Mouse (Mus musculus): ENCODE measurements around the gene Smurf2.
"Not testable (repeated sequence)": the region's sequence is repeated elsewhere in the genome, so short reads cannot be mapped to it uniquely, and the experiment has no call there.

Smurf2 gene

GRCm38 (mm10) chr11:106814601-106815320, 105.8 kb downstream of the Smurf2 start:
- DNase-seq (ENCODE audit: low read depth in 1 of 2, low spot score in 2 of 2) = no peak

- no peak for DNase-seq (ENCODE audit: low read depth in 1 of 2, low spot score in 2 of 2)
Measured at GRCm38 (mm10) chr11:106812410-106813136, 107.9 kb downstream of the Smurf2 start.

- not testable (repeated sequence) for DNase-seq (ENCODE audit: low read depth in 1 of 2, low spot score in 2 of 2)
Measured at GRCm38 (mm10) chr11:106807442-106807841, 113.1 kb downstream of the Smurf2 start.

GRCm38 (mm10) chr11:106802069-106802627, 118.4 kb downstream of the Smurf2 start:
- DNase-seq (ENCODE audit: low read depth in 1 of 2, low spot score in 2 of 2) = no peak

GRCm38 (mm10) chr11:106795679-106796078, 124.8 kb downstream of the Smurf2 start:
- DNase-seq (ENCODE audit: low read depth in 1 of 2, low spot score in 2 of 2) = no peak

- DNase-seq (ENCODE audit: low read depth in 1 of 2, low spot score in 2 of 2) = no peak
Measured at GRCm38 (mm10) chr11:106793846-106794245, 126.7 kb downstream of the Smurf2 start.

GRCm38 (mm10) chr11:106789649-106790048, 130.9 kb downstream of the Smurf2 start:
- DNase-seq (ENCODE audit: low read depth in 1 of 2, low spot score in 2 of 2) = no peak

- DNase-seq (ENCODE audit: low read depth in 1 of 2, low spot score in 2 of 2) = peak; percentile 96 to 99
Measured at GRCm38 (mm10) chr11:106788775-106789459, 131.6 kb downstream of the Smurf2 start, which contains the start of the genes Ddx5 and Cep95. TSS of gene Ddx5 (minus strand) at chr11:106789185. TSS of gene Cep95 (plus strand) at chr11:106789252.

- DNase-seq (ENCODE audit: low read depth in 1 of 2, low spot score in 2 of 2) = peak; percentile 93 to 97
Measured at GRCm38 (mm10) chr11:106788026-106788774, 132.3 kb downstream of the Smurf2 start.

GRCm38 (mm10) chr11:106787131-106788025, 133.1 kb downstream of the Smurf2 start:
- peak; percentile 43 to 83 for DNase-seq (ENCODE audit: low read depth in 1 of 2, low spot score in 2 of 2)

GRCm38 (mm10) chr11:106785043-106785442, 135.5 kb downstream of the Smurf2 start:
- no peak for DNase-seq (ENCODE audit: low read depth in 1 of 2, low spot score in 2 of 2)

- no peak for DNase-seq (ENCODE audit: low read depth in 1 of 2, low spot score in 2 of 2)
Measured at GRCm38 (mm10) chr11:106784476-106784875, 136.0 kb downstream of the Smurf2 start.

GRCm38 (mm10) chr11:106782841-106783764, 137.4 kb downstream of the Smurf2 start:
- DNase-seq (ENCODE audit: low read depth in 1 of 2, low spot score in 2 of 2) = no peak

GRCm38 (mm10) chr11:106782271-106782670, 138.2 kb downstream of the Smurf2 start:
- not testable (repeated sequence) for DNase-seq (ENCODE audit: low read depth in 1 of 2, low spot score in 2 of 2)

- no peak for DNase-seq (ENCODE audit: low read depth in 1 of 2, low spot score in 2 of 2)
Measured at GRCm38 (mm10) chr11:106780590-106781220, 139.8 kb downstream of the Smurf2 start.

GRCm38 (mm10) chr11:106780089-106780425, 140.5 kb downstream of the Smurf2 start:
- DNase-seq (ENCODE audit: low read depth in 1 of 2, low spot score in 2 of 2) = no peak

GRCm38 (mm10) chr11:106779388-106780088, 141.0 kb downstream of the Smurf2 start, which contains the start of gene Polg2:
TSS of gene Polg2 (minus strand) at chr11:106779537.
- peak; percentile 79 to 87 for DNase-seq (ENCODE audit: low read depth in 1 of 2, low spot score in 2 of 2)
